Mouse (Mus musculus) gastrocnemius, postnatal 36 days (tissue): ENCODE measurements around the gene Snapc3. TPM values are rescaled to one million over a fixed set of nuclear protein-coding genes. Genes with fewer than 3 reads are reported as not detected.
A peak's percentile ranks its signal among the peaks of the same experiment; 100 is the strongest.

ENCODE experiments used
- DNase-seq, 2 experiments: peaks; one replicate each; pipeline ENCODE4 v3.0.0; 2022
- intact Hi-C: fragments of 180-260 bp; cut with DNase I; formaldehyde crosslinking; loops from one replicate; pipeline ENCODE4 v1.15.1; 2025
- long read RNA-seq, 2 experiments: library from polyadenylated mRNA; stranded (forward); transcript quantifications; one replicate each; pipeline ENCODE4 v2.0.0; 2021
- total RNA-seq, 2 experiments: library from RNA; stranded (reverse); gene quantifications; 2 replicates each; pipeline ENCODE4 v1.2.3; 2021

The Snapc3 gene
- 1 to 10 TPM; 9.4 to 9.9 TPM for total RNA-seq
- long read RNA-seq, experiment 1, transcript Snapc3-201 (9 exons, 1,405 nt): major isoform, 7 of 11 reads
- long read RNA-seq, experiment 1, partial matches to known transcripts: 0 of 11 reads
- long read RNA-seq, experiment 1, other reads (novel, unspliced or antisense): 3 of 11 reads
- long read RNA-seq, experiment 2, transcript Snapc3-201 (9 exons, 1,405 nt): major isoform, 16 of 20 reads
- long read RNA-seq, experiment 2, partial matches to known transcripts: 1 of 20 reads
- long read RNA-seq, experiment 2, other reads (novel, unspliced or antisense): 0 of 20 reads

GRCm38 (mm10) chr4:83417160-83417819 is at the start of gene Snapc3:
Gene Snapc3, plus strand, starts transcription at chr4:83417724.
- intact Hi-C loops: no loop called here
- DNase-seq: peak; percentile 91 to 95

DNA sequence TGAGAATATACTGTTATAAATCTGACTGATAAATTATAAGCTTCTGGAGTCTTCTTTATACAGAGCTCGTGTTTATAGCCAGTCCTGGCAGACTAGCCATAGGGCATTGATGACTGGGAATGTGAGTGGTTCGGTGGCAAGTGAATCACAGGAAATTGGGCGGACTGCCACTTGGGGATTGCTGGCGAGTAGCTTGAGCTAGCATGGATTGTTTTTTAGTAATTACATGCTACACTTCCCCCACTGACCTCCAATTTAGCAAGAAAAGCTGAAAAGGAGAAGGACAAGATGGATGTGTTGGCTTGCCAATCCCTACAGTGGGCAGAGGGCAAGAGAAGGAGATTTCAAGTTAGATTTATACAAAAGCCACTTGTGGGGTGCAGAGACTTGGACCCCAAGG is 44.1 kb upstream of the Snapc3 start:
- intact Hi-C loops: no loop called here
- DNase-seq: no peak

GRCm38 (mm10) chr4:83375650-83376049 is 41.9 kb upstream of the Snapc3 start:
- DNase-seq: no peak
- intact Hi-C loops: no loop called here

DNA sequence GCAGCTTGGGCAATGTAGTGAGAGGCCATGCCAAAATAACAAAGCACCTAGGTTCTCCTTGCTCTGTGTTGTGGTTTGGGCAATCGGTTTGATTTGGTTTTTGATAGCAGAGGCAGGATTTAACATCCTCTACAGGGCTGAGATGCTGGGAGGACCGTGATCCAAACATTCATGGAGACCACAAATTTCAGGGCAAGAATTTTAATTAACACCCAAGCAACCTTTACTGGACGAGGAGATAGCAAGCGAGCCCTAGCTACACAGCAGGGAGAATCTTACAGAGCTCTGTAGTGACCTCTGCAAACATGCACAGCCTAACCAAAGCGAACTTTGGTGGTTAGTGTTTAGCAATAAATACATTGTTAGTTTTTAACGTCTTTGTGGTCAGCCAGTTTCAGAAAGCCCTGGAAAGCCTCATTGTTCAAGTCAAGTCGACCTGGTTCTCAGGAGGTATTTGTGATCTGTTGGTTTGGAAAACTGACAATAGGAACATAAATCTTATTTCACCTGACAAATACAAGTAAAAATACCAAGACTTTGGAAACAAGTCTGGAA is 41.0 kb upstream of the Snapc3 start:
- no peak for DNase-seq
- intact Hi-C loops: no loop called here

DNA sequence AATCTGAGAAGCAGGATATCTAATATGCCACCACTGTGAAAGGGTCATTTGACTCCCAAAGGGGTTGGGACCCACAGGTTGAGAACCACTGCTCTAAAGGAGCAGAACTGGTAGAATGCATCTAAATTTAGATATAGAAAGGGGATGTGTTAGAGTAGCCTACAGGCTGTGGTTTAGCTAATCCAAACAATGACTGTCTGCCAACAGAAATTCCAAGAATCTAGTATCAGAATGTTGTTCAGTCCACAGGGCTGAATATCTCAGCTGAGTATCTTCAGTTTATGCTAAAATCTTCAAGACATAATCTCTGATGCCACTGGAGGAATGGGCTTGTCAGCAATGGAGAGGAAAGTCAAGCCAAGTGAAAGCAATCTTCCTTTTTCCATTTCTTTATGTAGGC is 38.5 kb upstream of the Snapc3 start:
- DNase-seq: no peak
- intact Hi-C loops: no loop called here

- intact Hi-C loops: no loop called here
- no peak for DNase-seq
These were observed 37.8 kb upstream of the Snapc3 start for GRCm38 (mm10) chr4:83379746-83380145.

DNA sequence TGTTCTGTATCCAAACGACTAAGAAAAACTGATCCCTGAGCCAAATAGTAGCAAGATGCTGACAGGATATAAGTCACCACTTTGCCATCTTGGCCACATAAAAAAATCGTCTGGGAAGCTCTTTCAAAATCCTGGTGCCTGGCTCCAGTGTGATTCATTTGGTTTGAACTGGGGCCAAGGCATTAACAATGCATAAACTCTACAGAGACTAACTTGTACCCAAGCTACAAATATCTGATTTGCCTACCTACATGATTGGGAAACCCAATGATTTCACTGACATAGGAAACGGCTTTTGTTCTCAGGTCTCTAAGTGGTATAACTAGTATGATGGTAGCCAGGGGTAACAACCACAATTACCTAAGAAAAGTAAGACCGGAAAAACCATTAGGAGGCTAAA is 37.3 kb upstream of the Snapc3 start:
- intact Hi-C loops: no loop called here

GRCm38 (mm10) chr4:83383899-83384490 is 33.5 kb upstream of the Snapc3 start:
- intact Hi-C loops: no loop called here
- peak in 1 of 2 experiments; percentile 35 for DNase-seq

More for the DNA sequence above, 37.3 kb upstream of the Snapc3 start:
- DNase-seq: no peak

GRCm38 (mm10) chr4:83385091-83385490 is 32.4 kb upstream of the Snapc3 start:
- intact Hi-C loops: no loop called here
- no peak for DNase-seq

GRCm38 (mm10) chr4:83390551-83390950 is 27.0 kb upstream of the Snapc3 start:
- intact Hi-C loops: no loop called here

GRCm38 (mm10) chr4:83391956-83392355 is 25.6 kb upstream of the Snapc3 start:
- intact Hi-C loops: no loop called here
- no peak for DNase-seq

More at GRCm38 (mm10) chr4:83390551-83390950, 27.0 kb upstream of the Snapc3 start:
- DNase-seq: no peak

DNA sequence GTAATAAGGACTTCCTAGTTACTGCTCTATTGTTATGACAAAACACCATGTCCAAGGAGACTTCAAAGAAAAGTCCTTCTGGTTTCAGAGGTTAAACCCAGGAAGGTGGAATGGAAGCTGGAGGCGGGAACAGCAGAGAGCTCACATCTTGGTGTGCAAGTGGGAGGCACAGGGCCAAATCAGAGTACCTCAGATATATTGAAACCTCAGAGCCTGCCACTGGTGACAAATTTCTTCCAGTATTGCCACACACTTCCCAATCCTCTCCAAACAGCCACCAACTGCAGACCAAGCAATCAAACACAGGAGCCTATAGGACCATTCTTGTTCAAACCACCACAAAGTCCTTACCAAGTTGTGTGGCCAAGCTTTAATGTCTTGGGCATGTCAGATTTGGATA is 23.8 kb upstream of the Snapc3 start:
- intact Hi-C loops: loop anchor here (2.0 kb wide), 1 partner anchor 73 kb away; no protein-coding TSS in a partner anchor
- no peak for DNase-seq

GRCm38 (mm10) chr4:83396346-83396745 is 21.2 kb upstream of the Snapc3 start:
- peak; percentile 70 to 77 for DNase-seq
- intact Hi-C loops: no loop called here

DNA sequence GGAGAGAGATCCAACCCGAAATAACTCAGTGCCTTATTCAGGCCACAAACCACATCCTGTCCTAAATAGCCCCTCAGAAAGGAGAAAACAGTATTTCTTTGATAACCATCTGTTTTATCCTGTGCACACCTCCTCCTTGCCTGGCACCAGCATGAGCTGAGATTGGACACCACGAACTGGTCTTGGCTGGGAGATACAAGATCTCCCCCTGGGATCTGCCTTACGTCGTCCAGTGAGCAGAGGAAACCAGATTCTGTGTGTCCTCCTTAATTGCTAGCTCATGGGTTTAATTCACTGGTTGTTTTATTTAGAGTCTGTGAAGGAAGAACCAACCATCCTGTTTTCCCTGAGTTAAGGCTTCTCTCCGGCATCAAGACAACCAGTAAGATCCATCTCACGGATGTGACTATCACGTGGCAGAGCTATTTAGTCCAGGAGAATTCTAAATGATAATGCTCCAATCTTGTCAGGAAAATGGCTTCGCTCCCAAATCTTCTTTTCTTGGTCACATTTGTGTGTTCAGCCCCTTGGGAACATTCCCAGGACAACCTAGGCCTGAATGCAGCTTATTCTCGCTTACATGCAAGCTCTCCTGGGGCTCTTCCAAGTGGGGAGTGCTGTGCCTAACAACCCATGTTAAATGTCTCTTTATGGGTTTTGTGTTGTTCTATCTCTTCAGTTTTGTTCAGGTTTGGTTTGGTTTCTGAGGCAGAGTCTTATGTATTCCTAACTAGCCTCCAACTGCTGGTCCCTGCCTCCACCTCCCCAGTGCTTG is 20.3 kb upstream of the Snapc3 start:
- intact Hi-C loops: no loop called here
- DNase-seq: no peak

DNA sequence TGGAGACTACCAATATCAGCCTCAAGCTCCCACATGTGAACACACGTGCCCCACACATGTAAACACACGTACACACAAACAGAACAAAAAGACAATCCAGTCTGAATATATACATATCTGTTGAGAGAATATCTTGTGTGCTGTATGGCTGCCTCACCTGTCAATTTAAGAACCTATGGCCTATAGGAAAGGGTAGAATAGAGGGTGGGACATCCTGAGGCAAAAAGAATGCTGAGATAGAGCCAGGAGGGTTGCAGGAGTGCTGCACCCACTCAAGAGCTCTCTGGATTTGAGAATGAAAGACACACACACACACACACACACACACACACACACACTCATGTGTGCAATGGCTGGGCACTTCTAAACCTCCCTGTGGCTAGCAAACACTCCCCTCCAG is 19.0 kb upstream of the Snapc3 start:
- intact Hi-C loops: no loop called here
- no peak for DNase-seq

GRCm38 (mm10) chr4:83400691-83401595 is 16.6 kb upstream of the Snapc3 start:
- DNase-seq: no peak
- intact Hi-C loops: no loop called here

- intact Hi-C loops: no loop called here
- no peak for DNase-seq
These were observed 15.8 kb upstream of the Snapc3 start for GRCm38 (mm10) chr4:83401712-83402111.

DNA sequence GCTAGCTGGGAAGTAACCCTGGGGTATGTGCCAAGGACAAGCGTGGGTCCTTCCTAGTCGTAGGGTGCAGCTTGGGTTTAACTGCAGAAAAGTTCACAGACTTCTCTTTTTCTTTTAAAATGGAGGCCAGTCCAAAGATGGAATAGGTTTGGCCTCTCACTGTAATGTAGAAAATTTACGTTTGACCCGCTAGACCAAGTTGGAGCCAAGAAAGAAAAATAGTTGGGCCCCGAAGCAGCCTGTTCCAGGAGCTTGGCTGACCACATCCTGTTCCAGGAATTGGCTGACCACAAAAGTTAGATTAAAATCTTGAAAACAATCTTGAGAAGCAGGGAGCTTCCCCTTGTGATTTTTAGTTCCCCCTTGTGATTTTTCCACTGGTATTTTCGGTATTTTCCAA is 9.8 kb upstream of the Snapc3 start:
- no peak for DNase-seq
- intact Hi-C loops: loop anchor here (5.0 kb wide), 1 partner anchor 145 kb away; no protein-coding TSS in a partner anchor

- intact Hi-C loops: loop anchor here (5.0 kb wide), 2 partner anchors 108 to 148 kb away; no protein-coding TSS in a partner anchor
These were observed 7.5 kb upstream of the Snapc3 start for GRCm38 (mm10) chr4:83409867-83410505.

More at GRCm38 (mm10) chr4:83409867-83410505, 7.5 kb upstream of the Snapc3 start:
- no peak for DNase-seq
